Mouse (Mus musculus) heart, embryonic 14.5 days (tissue): ENCODE measurements around the gene Elmod3. TPM values are rescaled to one million over a fixed set of nuclear protein-coding genes. Genes with fewer than 3 reads are reported as not detected.
"Not testable (repeated sequence)": the region's sequence is repeated elsewhere in the genome, so short reads cannot be mapped to it uniquely, and the experiment has no call there.

ENCODE experiments used
- ATAC-seq: fragments of 200-750 bp; cut with Nextera tagmentation; 2 replicates; pipeline ENCODE4 v1.8.0; 2017; ENCODE audit warnings: low read depth, moderate TSS enrichment; ENCODE audit not compliant: insufficient number of reproducible peaks, insufficient read depth, low FRiP score
- H3K27ac ChIP-seq, 2 experiments: fragments of 200-500 bp in 1 of 2; fragments of 300-500 bp in 1 of 2; sonication (generic) in 1 of 2; replicated peaks in 1 of 2; 2 replicates each; pipeline ENCODE4 v1.5.1; 2012 to 2014; ENCODE audit warnings: low read depth in 2 of 2, low read length in 2 of 2, control low read depth in 1 of 2, mild to moderate bottlenecking in 1 of 2, mixed read lengths in 1 of 2; ENCODE audit not compliant: control insufficient read depth in 1 of 2, insufficient read depth in 1 of 2
- H3K27me3 ChIP-seq: fragments of 300-500 bp; sonication (generic); 2 replicates; pipeline ENCODE4 v1.6.1; 2014; ENCODE audit warnings: mild to moderate bottlenecking, low read length, control low read depth; ENCODE audit not compliant: control insufficient read depth, insufficient read depth
- H3K36me3 ChIP-seq: fragments of 300-500 bp; sonication (generic); 2 replicates; pipeline ENCODE4 v1.6.1; 2014; ENCODE audit warnings: mild to moderate bottlenecking, control low read depth, low read length, mixed read lengths; ENCODE audit not compliant: control insufficient read depth, insufficient read depth
- H3K4me1 ChIP-seq, 2 experiments: fragments of 200-500 bp in 1 of 2; fragments of 300-500 bp in 1 of 2; sonication (generic) in 1 of 2; 2 replicates each; pipeline ENCODE4 v1.6.1; 2012 to 2014; ENCODE audit warnings: low read length in 2 of 2, control low read depth in 1 of 2, mixed read lengths in 1 of 2; ENCODE audit not compliant: control insufficient read depth in 2 of 2, insufficient read depth in 2 of 2
- H3K4me2 ChIP-seq: fragments of 300-500 bp; sonication (generic); 2 replicates; pipeline ENCODE4 v1.6.1; 2014; ENCODE audit warnings: mild to moderate bottlenecking, low read length
- H3K4me3 ChIP-seq, 2 experiments: fragments of 200-500 bp in 1 of 2; fragments of 300-500 bp in 1 of 2; sonication (generic) in 1 of 2; 2 replicates each; pipeline ENCODE4 v1.5.1; 2012 to 2014; ENCODE audit warnings: low read length in 2 of 2, mild to moderate bottlenecking in 2 of 2, control low read depth in 1 of 2, low read depth in 1 of 2, moderate library complexity in 1 of 2; ENCODE audit not compliant: control insufficient read depth in 1 of 2, insufficient read depth in 1 of 2
- H3K9ac ChIP-seq: fragments of 300-500 bp; sonication (generic); 2 replicates; pipeline ENCODE4 v1.6.1; 2014; ENCODE audit warnings: mild to moderate bottlenecking, low read length
- H3K9me3 ChIP-seq: fragments of 300-500 bp; sonication (generic); 2 replicates; pipeline ENCODE4 v1.6.1; 2016; ENCODE audit warnings: low read length, control low read depth; ENCODE audit not compliant: control insufficient read depth
- WGBS: fragments of 180-500 bp; shearing (Covaris S2); extraction: QIAGEN DNeasy Blood & Tissue Kit; methylation state at CpG from one replicate; pipeline ENCODE4 v1.1.7; 2014; 5-methylcytosine and 5-hydroxymethylcytosine counted together
- polyA plus RNA-seq: library from polyadenylated mRNA; unstranded; fragments of >200 nt; fragmentation: Nextera tagmentation; extraction: Ambion mirVana; gene quantifications from 2 replicates; pipeline ENCODE4 v1.2.1, GENCODE M21; 2014

The Elmod3 gene
- polyA plus RNA-seq, 1 experiment from 2014 or later: 16.3 TPM

DNA sequence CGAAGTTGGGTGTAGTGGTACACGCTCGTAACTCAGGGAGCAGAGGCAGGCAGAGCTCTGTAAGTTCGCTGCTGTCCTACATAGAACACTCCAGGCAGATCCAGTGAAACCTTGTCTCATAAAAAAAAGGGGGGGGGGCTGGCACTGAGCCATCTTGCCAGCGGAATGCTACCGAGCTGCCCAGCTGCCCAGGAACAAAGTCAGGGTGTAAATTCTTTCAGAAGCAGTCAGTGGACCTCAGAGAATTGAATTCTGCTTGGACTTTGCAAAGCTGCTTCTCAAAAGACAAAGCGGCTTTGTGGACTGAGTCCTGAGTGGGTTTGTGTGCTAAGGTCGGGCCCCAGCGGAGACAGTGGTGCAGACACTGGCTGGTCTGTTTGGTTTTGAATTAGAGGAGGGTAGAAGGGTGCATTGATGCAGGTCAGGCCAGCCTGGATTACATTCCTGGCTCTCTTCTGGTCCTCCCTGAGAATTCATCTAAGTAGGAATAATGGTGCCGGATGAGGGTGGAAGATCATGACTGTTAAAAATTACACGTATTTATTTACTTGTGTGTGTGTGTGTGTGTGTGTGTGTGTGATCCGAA is 54.9 kb downstream of the Elmod3 start:
- ATAC-seq: no peak
- WGBS: 81% methylated on average over 12 of the region's 12 CpGs

DNA sequence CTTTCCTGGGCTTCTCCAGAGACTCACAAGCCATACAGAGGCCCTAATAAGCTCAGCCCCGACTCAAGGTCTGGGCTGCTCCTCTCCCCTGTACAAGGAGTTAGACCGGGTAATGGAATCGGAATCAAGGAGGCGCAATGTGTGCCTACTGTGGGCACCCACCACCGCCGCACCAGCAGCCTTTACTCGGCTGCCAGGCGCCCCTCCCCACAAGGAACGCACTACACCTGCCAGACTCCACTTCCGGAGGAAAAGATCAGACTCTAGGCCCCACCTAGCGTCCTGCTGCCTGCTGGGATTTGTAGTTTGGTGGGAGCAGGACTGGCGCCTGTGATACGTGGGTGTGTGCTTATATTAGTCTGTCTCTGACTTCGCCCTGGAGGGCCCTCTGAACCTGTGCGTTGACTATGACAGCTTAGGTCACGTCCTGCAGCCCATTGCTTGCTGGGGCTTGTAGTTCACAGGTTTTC is 59.6 kb downstream of the Elmod3 start:
- 1% methylated on average over 16 of the region's 16 CpGs for WGBS
- H3K9me3 ChIP-seq: no peaks in the 10 kb centered on the region

More for the DNA sequence above, 54.9 kb downstream of the Elmod3 start:
- H3K27ac ChIP-seq: no peak overlapping the region
- H3K36me3 ChIP-seq: no peaks in the 10 kb centered on the region
- H3K27me3 ChIP-seq: no peaks in the 10 kb centered on the region
- H3K4me2 ChIP-seq: no peak overlapping the region
- H3K9ac ChIP-seq: no peak overlapping the region
- H3K4me3 ChIP-seq: no peak overlapping the region
- H3K9me3 ChIP-seq: no peaks in the 10 kb centered on the region; the same call in 1 of the 2 replicates
- peaks cover 4 to 7% of the 10 kb centered on the region in 2 experiments for H3K4me1 ChIP-seq

DNA sequence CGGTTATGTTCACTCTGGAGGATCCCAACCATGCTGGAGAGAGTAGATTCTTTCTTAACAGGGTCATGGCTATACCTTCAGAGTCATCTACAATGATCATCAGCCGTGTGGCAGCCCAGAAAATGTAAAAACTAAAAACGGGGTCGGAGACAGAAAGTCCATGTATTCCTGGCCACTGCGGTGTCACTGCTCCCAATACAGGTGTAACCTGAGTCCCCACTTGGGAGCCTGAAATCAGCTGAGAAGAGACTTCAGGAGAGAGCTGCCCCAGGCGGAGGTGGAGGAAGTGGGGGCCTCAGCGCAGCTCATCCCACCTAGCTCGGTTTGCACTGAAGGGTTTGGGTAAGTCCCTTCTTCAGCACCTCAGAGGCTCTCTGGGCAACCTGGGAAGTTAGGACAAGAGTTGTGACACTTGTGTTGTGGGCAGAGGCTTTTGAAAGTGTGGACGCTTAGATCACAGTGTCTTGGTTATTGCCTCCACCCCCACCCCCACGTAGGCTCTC is 60.2 kb downstream of the Elmod3 start:
- no peak for ATAC-seq
- 0 out of 4 replicates have a peak overlapping the region, but pooled peaks of 1 of the 2 experiments have one; percentile 4 for H3K27ac ChIP-seq
- WGBS: 46% methylated on average over 10 of the region's 10 CpGs

More for the DNA sequence above, 59.6 kb downstream of the Elmod3 start:
- Histone ChIP-seq H3K4me2 (peak overlapping the region; percentile 65), H3K9ac (peak overlapping the region; percentile 68), H3K36me3 (no peaks in the 10 kb centered on the region), H3K4me3 (peak overlapping the region; percentile 45 to 84), H3K27ac (peak overlapping the region; percentile 4 to 43; a peak in 1 of 4 replicates), H3K27me3 (no peaks in the 10 kb centered on the region), H3K4me1 (peaks cover 8 to 12% of the 10 kb centered on the region in 2 experiments)
- peak; percentile 90 for ATAC-seq

DNA sequence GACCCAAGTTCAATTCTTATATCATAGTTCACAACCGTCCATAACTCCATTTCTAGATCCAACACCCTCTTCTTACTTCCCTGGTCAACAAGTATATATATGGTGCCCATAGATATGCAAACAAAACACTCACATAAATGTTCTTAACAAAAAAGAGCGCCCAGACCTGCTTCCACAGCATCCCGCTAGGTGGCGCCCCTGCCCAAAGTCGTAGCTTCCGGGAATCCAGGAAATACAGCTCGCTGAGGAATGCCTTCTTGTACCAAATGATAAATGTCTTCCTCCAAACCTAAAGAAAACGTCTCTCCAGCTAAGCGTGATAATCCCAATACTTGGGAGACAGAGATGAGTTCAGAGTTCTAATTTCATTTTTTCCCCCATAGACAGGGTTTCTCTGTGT is 63.0 kb downstream of the Elmod3 start:
- Histone ChIP-seq H3K9me3 (no peaks in the 10 kb centered on the region), H3K9ac (0 out of 2 replicates have a peak overlapping the region, but pooled peaks have one; percentile 17), H3K4me3 (no peak overlapping the region), H3K36me3 (no peaks in the 10 kb centered on the region), H3K27me3 (no peaks in the 10 kb centered on the region), H3K27ac (no peak overlapping the region), H3K4me2 (peak overlapping the region; percentile 59), H3K4me1 (peaks cover 11 to 12% of the 10 kb centered on the region in 2 experiments)
- 4% methylated on average over 9 of the region's 9 CpGs for WGBS
- no peak for ATAC-seq

More for the DNA sequence above, 60.2 kb downstream of the Elmod3 start:
- H3K36me3 ChIP-seq: no peaks in the 10 kb centered on the region
- peaks cover 8 to 12% of the 10 kb centered on the region in 2 experiments for H3K4me1 ChIP-seq
- no peaks in the 10 kb centered on the region for H3K27me3 ChIP-seq
- H3K4me3 ChIP-seq: peak overlapping the region; percentile 45 to 84
- peak overlapping the region; percentile 65 for H3K4me2 ChIP-seq
- peak overlapping the region; percentile 68 for H3K9ac ChIP-seq
- no peaks in the 10 kb centered on the region for H3K9me3 ChIP-seq

DNA sequence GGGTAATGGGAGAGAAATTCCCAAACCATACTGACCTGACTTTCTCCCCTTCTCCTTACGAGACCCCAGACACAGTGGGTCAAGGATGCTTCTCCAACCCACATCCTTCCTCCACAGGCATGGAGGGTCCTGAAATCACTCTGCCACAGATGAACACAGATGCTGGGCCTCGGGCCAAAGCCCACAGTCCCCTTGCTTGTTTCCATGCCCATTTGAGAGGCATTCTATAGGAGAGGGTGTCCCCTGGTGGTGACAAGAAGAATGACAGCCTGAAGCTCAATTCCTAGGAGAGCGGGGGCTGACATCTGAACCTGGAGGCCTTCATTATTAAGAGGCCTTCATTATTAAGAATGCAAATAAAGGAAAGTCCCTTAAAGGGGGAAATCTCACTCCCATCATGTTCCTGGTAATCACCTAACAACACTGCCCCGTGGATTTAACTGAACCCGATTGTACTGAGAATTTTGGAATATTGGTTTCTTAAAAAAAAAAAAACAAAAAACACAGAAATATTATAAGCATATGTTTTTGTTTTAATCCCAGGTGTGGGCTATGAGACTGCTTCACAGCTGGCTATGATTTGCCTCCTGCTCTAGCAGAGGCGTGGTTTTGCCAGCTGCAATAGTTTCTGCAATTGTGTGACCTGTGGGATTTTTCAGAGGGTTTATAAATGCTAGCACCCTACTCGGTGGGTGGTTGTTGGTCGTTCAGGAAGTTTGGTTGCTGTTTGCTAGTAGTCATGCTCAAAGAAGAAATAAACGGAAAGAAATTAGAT is 64.0 kb downstream of the Elmod3 start:
- Histone ChIP-seq H3K4me2 (no peak overlapping the region), H3K4me3 (no peak overlapping the region), H3K27ac (0 out of 4 replicates have a peak overlapping the region, but pooled peaks of 1 of the 2 experiments have one; percentile 28), H3K27me3 (no peaks in the 10 kb centered on the region), H3K4me1 (peaks cover 11 to 12% of the 10 kb centered on the region in 2 experiments), H3K9me3 (no peaks in the 10 kb centered on the region), H3K36me3 (no peaks in the 10 kb centered on the region), H3K9ac (no peak overlapping the region)
- peak; percentile 23; the same call in 1 of the 2 replicates for ATAC-seq
- WGBS: 40% methylated on average over 9 of the region's 9 CpGs

DNA sequence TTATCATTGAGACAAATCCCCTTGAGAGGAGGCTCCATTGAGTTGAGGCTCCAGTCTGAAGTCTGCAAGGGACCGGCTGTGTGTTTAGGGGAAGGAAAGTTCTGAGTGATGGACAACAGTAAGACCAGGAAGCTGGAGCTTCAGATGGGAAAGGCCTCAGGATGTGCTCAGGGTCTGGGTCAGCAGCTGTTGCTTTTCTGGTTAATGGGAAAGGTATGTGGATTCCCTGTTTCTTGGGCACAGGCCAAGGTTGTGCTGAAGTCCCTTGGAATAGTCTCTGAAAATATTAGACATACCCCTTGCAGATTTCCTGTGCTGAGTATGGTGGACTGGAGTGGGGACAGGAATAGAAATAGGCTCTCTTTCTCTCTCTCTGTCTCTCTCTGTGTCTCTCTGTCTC is 64.7 kb downstream of the Elmod3 start:
- not testable (repeated sequence) for H3K27me3 ChIP-seq, H3K36me3 ChIP-seq, ATAC-seq, H3K9ac ChIP-seq, H3K4me3 ChIP-seq, H3K9me3 ChIP-seq, H3K4me2 ChIP-seq
- H3K4me1 ChIP-seq: peaks cover 8 to 12% of the 10 kb centered on the region in 2 experiments
- 0 out of 4 replicates have a peak overlapping the region, but pooled peaks of 1 of the 2 experiments have one; percentile 28 for H3K27ac ChIP-seq
- 22% methylated on average over 1 of the region's 1 CpGs for WGBS

DNA sequence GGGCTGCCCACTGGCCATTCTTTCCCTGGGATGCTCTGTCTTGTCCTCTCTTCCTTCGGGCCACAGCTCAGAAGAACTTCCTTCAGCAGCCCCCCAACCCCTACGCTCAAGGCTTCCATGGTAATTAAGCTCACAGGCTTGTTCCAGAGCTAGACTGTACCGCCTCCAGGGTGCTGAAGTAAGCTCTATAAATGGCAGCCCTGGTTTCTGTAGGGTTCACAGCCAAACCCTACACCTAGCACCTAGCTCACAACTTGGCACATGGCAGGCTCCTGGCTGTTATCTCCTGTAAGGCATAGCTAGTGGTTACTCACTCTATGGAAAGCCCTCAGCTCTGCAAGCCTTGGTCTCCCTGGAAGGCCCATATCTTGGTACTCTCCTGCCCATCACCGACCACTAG is 65.6 kb downstream of the Elmod3 start:
- WGBS: 77% methylated on average over 4 of the region's 4 CpGs
- Histone ChIP-seq H3K4me2 (no peak overlapping the region), H3K27me3 (no peaks in the 10 kb centered on the region), H3K36me3 (no peaks in the 10 kb centered on the region), H3K4me3 (no peak overlapping the region), H3K9me3 (no peaks in the 10 kb centered on the region), H3K4me1 (peaks cover 4 to 5% of the 10 kb centered on the region in 2 experiments; a peak in 2 of 4 replicates), H3K27ac (peak overlapping the region; percentile 28 to 41; a peak in 3 of 4 replicates), H3K9ac (peak overlapping the region; percentile 11; the same call in 1 of the 2 replicates)
- no peak for ATAC-seq
